Mouse (Mus musculus) myocyte (in vitro differentiated cells): ENCODE results near the gene Car14.

Source experiments
- MAX ChIP-seq: IDR thresholded peaks from one replicate; pipeline ENCODE4 v1.6.1; 2011; ENCODE audit warnings: low read depth, mild to moderate bottlenecking, control low read depth
- POLR2A ChIP-seq: IDR thresholded peaks from one replicate; pipeline ENCODE4 v1.6.1; 2011; ENCODE audit warnings: low read depth, mild to moderate bottlenecking, control low read depth, moderate library complexity; ENCODE audit not compliant: insufficient read length

DNA sequence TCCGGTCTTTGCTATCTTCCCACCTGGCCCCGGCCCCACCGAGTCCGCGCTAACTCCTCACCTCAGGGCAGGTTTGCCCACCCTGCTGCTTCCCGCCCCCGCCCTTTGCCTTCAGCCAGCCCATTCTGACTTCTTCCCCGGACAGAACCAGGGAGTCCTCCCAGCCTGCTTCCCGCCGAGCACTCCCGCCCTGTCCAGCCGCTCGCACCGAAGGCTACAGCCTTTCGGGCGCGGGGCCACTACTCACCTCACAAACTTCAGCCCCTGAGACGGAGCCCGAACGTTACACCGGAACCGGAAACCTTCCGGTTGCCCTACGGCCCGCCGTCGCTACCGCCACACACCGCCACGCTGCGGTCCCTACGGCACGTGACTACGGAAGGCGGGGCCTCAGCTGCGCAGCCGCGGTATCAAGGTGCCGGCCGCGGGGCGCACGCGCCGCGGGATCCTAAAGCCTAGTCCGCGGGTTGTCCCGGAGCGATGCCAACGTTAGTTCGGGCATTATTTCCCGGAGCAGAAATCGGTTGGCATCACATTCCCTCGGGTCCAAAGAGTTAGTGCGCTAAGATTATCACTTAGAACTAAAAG is 48.9 kb downstream of the Car14 start, which contains the start of gene Prpf3:
- peak; percentile 99 for TF ChIP-seq POLR2A
- peak; percentile 47 for TF ChIP-seq MAX
